Mouse (Mus musculus) testis, adult 2 months (tissue): ENCODE measurements around the gene Tspan17.

Experiments used
- CTCF ChIP-seq: fragments of 200-500 bp; IDR thresholded peaks from 2 replicates; pipeline ENCODE4 v1.5.1; 2012; ENCODE audit warnings: low read depth, mild to moderate bottlenecking, inconsistent platforms, low read length, moderate library complexity; ENCODE audit not compliant: control insufficient read depth, insufficient read depth, insufficient replicate concordance
- POLR2A ChIP-seq: fragments of 200-500 bp; IDR thresholded peaks from 2 replicates; pipeline ENCODE4 v1.6.1; 2012; ENCODE audit warnings: low read depth, mild to moderate bottlenecking, inconsistent platforms, low read length, moderate library complexity; ENCODE audit not compliant: control insufficient read depth

DNA sequence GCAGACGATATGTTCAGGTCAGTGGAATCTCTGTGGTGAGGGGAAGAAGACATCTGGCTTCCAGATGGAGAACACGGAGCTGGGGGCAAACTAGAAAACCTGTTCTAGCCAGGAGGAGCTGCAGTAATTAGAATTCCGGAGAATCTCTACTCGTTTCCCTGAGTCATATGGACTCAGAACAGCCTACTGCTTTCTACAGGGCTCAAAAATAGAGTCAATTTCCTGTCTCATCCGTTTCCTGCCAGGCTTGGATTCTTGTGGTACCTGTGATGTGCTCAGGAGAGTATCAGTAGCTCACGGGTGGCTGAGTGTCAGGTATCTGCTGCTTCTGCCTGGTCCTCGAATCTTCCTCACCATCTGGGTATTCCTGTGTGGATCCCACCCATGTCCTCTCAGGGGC, 22.3 kb downstream of the Tspan17 start:
- no peak for TF ChIP-seq POLR2A
- TF ChIP-seq CTCF = no peak
